Mouse (Mus musculus): Measurements from ENCODE around the gene Fcer2a. TPM values are rescaled to one million over a fixed set of nuclear protein-coding genes. Genes with fewer than 3 reads are reported as not detected.

The Fcer2a gene
- polyA plus RNA-seq, 1 experiment from 2014 or later = 0.27 TPM

- Histone ChIP-seq H3K27ac (ENCODE audit: low read depth, low read length) (no peak overlapping the region), H3K4me1 (ENCODE audit: control insufficient read depth, insufficient read depth, low read length) (no peaks in the 10 kb centered on the region), H3K4me3 (ENCODE audit: low read depth, low read length) (no peak overlapping the region), H3K27me3 (ENCODE audit: control insufficient read depth, insufficient read depth, low read length) (no peaks in the 10 kb centered on the region), H3K36me3 (ENCODE audit: control insufficient read depth, insufficient read depth, low read length) (no peaks in the 10 kb centered on the region), H3K9ac (ENCODE audit: low read length) (no peak overlapping the region), H3K9me3 (ENCODE audit: control insufficient read depth, low read length) (no peaks in the 10 kb centered on the region), H3K4me2 (no peak overlapping the region)
- WGBS = 78% methylated on average over 2 of the region's 2 CpGs
- ATAC-seq (ENCODE audit: low FRiP score) (no peak), DNase-seq (ENCODE audit: low spot score, missing footprints) (no peak)
Observed at GRCm38 (mm10) chr8:3648268-3648667, 45.7 kb downstream of the Fcer2a start.

GRCm38 (mm10) chr8:3647561-3647960 is 46.4 kb downstream of the Fcer2a start:
- DNase-seq (ENCODE audit: low spot score, missing footprints) = no peak
- no peaks in the 10 kb centered on the region for H3K9me3 ChIP-seq (ENCODE audit: control insufficient read depth, low read length)

GRCm38 (mm10) chr8:3646824-3647531 is 47.0 kb downstream of the Fcer2a start:
- H3K27me3 ChIP-seq (ENCODE audit: control insufficient read depth, insufficient read depth, low read length) = no peaks in the 10 kb centered on the region

More at GRCm38 (mm10) chr8:3647561-3647960, 46.4 kb downstream of the Fcer2a start:
- H3K4me3 ChIP-seq (ENCODE audit: low read depth, low read length) = no peak overlapping the region
- ATAC-seq (ENCODE audit: low FRiP score) = no peak
- H3K4me1 ChIP-seq (ENCODE audit: control insufficient read depth, insufficient read depth, low read length) = no peaks in the 10 kb centered on the region
- no peaks in the 10 kb centered on the region for H3K36me3 ChIP-seq (ENCODE audit: control insufficient read depth, insufficient read depth, low read length)
- 84% methylated on average over 4 of the region's 4 CpGs for WGBS
- H3K27ac ChIP-seq (ENCODE audit: low read depth, low read length) = no peak overlapping the region
- no peaks in the 10 kb centered on the region for H3K27me3 ChIP-seq (ENCODE audit: control insufficient read depth, insufficient read depth, low read length)
- H3K9ac ChIP-seq (ENCODE audit: low read length) = no peak overlapping the region
- H3K4me2 ChIP-seq = no peak overlapping the region

GRCm38 (mm10) chr8:3645804-3646203 is 48.2 kb downstream of the Fcer2a start:
- H3K27me3 ChIP-seq (ENCODE audit: control insufficient read depth, insufficient read depth, low read length) = no peaks in the 10 kb centered on the region
- H3K36me3 ChIP-seq (ENCODE audit: control insufficient read depth, insufficient read depth, low read length) = no peaks in the 10 kb centered on the region
- WGBS = 24% methylated on average over 5 of the region's 5 CpGs
- H3K4me3 ChIP-seq (ENCODE audit: low read depth, low read length) = no peak overlapping the region
- no peak overlapping the region for H3K4me2 ChIP-seq
- no peaks in the 10 kb centered on the region for H3K4me1 ChIP-seq (ENCODE audit: control insufficient read depth, insufficient read depth, low read length)
- H3K9ac ChIP-seq (ENCODE audit: low read length) = no peak overlapping the region
- H3K27ac ChIP-seq (ENCODE audit: low read depth, low read length) = no peak overlapping the region
- DNase-seq (ENCODE audit: low spot score, missing footprints) (no peak), ATAC-seq (ENCODE audit: low FRiP score) (no peak)
- no peaks in the 10 kb centered on the region for H3K9me3 ChIP-seq (ENCODE audit: control insufficient read depth, low read length)

More at GRCm38 (mm10) chr8:3646824-3647531, 47.0 kb downstream of the Fcer2a start:
- 84% methylated on average over 6 of the region's 6 CpGs for WGBS
- Histone ChIP-seq H3K9ac (ENCODE audit: low read length) (no peak overlapping the region), H3K4me2 (no peak overlapping the region), H3K4me1 (ENCODE audit: control insufficient read depth, insufficient read depth, low read length) (no peaks in the 10 kb centered on the region), H3K9me3 (ENCODE audit: control insufficient read depth, low read length) (no peaks in the 10 kb centered on the region), H3K36me3 (ENCODE audit: control insufficient read depth, insufficient read depth, low read length) (no peaks in the 10 kb centered on the region), H3K4me3 (ENCODE audit: low read depth, low read length) (no peak overlapping the region), H3K27ac (ENCODE audit: low read depth, low read length) (no peak overlapping the region)
- no peak for DNase-seq (ENCODE audit: low spot score, missing footprints)
- no peak for ATAC-seq (ENCODE audit: low FRiP score)

Other genes starting within 250 kb of the Fcer2a start
- 1.8 and 2.8 TPM in 2 replicates for gene Pex11g, start 226.5 kb downstream of the Fcer2a start, polyA plus RNA-seq (2014; fragmentation: Nextera tagmentation; extraction: Ambion mirVana)
- 0.23 TPM in 1 of 2 replicates, not detected in the other for gene Tex45, start 223.3 kb downstream of the Fcer2a start, polyA plus RNA-seq (2014; fragmentation: Nextera tagmentation; extraction: Ambion mirVana)
- 30.2 and 31.3 TPM in 2 replicates for gene Zfp358, start 201.0 kb downstream of the Fcer2a start, polyA plus RNA-seq (2014; fragmentation: Nextera tagmentation; extraction: Ambion mirVana)
- gene Mcoln1, start 193.7 kb downstream of the Fcer2a start, polyA plus RNA-seq (2014; fragmentation: Nextera tagmentation; extraction: Ambion mirVana) = 44.6 and 47.5 TPM in 2 replicates
- gene Pnpla6, start 178.8 kb downstream of the Fcer2a start, polyA plus RNA-seq (2014; fragmentation: Nextera tagmentation; extraction: Ambion mirVana) = 15.6 and 15.8 TPM in 2 replicates
- 6.3 and 8.1 TPM in 2 replicates for gene C330021F23Rik, start 126.2 kb downstream of the Fcer2a start, polyA plus RNA-seq (2014; fragmentation: Nextera tagmentation; extraction: Ambion mirVana)
- 11.3 and 11.9 TPM in 2 replicates for gene Camsap3, start 106.9 kb downstream of the Fcer2a start, polyA plus RNA-seq (2014; fragmentation: Nextera tagmentation; extraction: Ambion mirVana)
- 58.6 and 63.8 TPM in 2 replicates for gene Xab2, start 72.9 kb downstream of the Fcer2a start, polyA plus RNA-seq (2014; fragmentation: Nextera tagmentation; extraction: Ambion mirVana)
- gene Pet100, start 72.6 kb downstream of the Fcer2a start, polyA plus RNA-seq (2014; fragmentation: Nextera tagmentation; extraction: Ambion mirVana) = 96.9 and 113 TPM in 2 replicates
- 0.23 TPM in 1 of 2 replicates, not detected in the other for gene Pcp2, start 68.6 kb downstream of the Fcer2a start, polyA plus RNA-seq (2014; fragmentation: Nextera tagmentation; extraction: Ambion mirVana)
- 16.7 and 18.1 TPM in 2 replicates for gene Stxbp2, start 63.2 kb downstream of the Fcer2a start, polyA plus RNA-seq (2014; fragmentation: Nextera tagmentation; extraction: Ambion mirVana)
- gene Retn, start 38.4 kb downstream of the Fcer2a start, polyA plus RNA-seq (2014; fragmentation: Nextera tagmentation; extraction: Ambion mirVana) = 0.15 TPM in 1 of 2 replicates, not detected in the other
- 0.20 and 0.28 TPM in 2 replicates for gene Mcemp1, start 28.4 kb downstream of the Fcer2a start, polyA plus RNA-seq (2014; fragmentation: Nextera tagmentation; extraction: Ambion mirVana)
- gene Fcor, start 21.8 kb downstream of the Fcer2a start, polyA plus RNA-seq (2014; fragmentation: Nextera tagmentation; extraction: Ambion mirVana) = 5.4 and 6.8 TPM in 2 replicates
- 41.0 and 43.3 TPM in 2 replicates for gene Trappc5, start 17.9 kb downstream of the Fcer2a start, polyA plus RNA-seq (2014; fragmentation: Nextera tagmentation; extraction: Ambion mirVana)
- gene Clec4g, start 26.5 kb upstream of the Fcer2a start, polyA plus RNA-seq (2014; fragmentation: Nextera tagmentation; extraction: Ambion mirVana) = not detected in 2 replicates
- gene Cd209a, start 54.8 kb upstream of the Fcer2a start, polyA plus RNA-seq (2014; fragmentation: Nextera tagmentation; extraction: Ambion mirVana) = not detected in 2 replicates
- not detected in 2 replicates for gene Cd209e, start 160.1 kb upstream of the Fcer2a start, polyA plus RNA-seq (2014; fragmentation: Nextera tagmentation; extraction: Ambion mirVana)
- gene Cd209d, start 184.4 kb upstream of the Fcer2a start, polyA plus RNA-seq (2014; fragmentation: Nextera tagmentation; extraction: Ambion mirVana) = not detected in 2 replicates
- not detected in 2 replicates for gene Cd209b, start 232.7 kb upstream of the Fcer2a start, polyA plus RNA-seq (2014; fragmentation: Nextera tagmentation; extraction: Ambion mirVana)

Measured in midbrain, embryonic 11.5 days (tissue).